Mouse (Mus musculus) liver, embryonic 14.5 days (tissue): ENCODE measurements at regions not wholly inside any gene's neighbourhood (a gene's known extent, or its start where the extent isn't known, plus 50 kb on each side); places are given as distances from the start of the nearest gene placed in this dataset.

Experiments used
- ATAC-seq: fragments of 200-750 bp; cut with Nextera tagmentation; 2 replicates; pipeline ENCODE4 v1.8.0; 2017; ENCODE audit warnings: moderate number of reproducible peaks, mild to moderate bottlenecking, moderate library complexity; ENCODE audit not compliant: insufficient read depth
- DNase-seq, 3 experiments: peaks; one replicate each; pipeline ENCODE4 v3.0.0-alpha.2; 2012 to 2013; ENCODE audit warnings: low read depth in 3 of 3, low spot score in 3 of 3
- H3K27ac ChIP-seq: fragments of 300-500 bp; sonication (generic); 2 replicates; pipeline ENCODE4 v1.5.1; 2014; ENCODE audit warnings: moderate library complexity, mild to moderate bottlenecking, control low read depth, inconsistent platforms
- H3K27me3 ChIP-seq: fragments of 300-500 bp; sonication (generic); 2 replicates; pipeline ENCODE4 v1.6.1; 2014; ENCODE audit warnings: mild to moderate bottlenecking, low read length, moderate library complexity; ENCODE audit not compliant: control insufficient read depth, insufficient read depth
- H3K36me3 ChIP-seq: fragments of 300-500 bp; sonication (generic); replicated peaks from 2 replicates; pipeline ENCODE4 v1.6.1; 2014; ENCODE audit warnings: low read depth; ENCODE audit not compliant: control insufficient read depth, insufficient read depth
- H3K4me1 ChIP-seq, 2 experiments: fragments of 200-500 bp in 1 of 2; fragments of 300-500 bp in 1 of 2; sonication (generic) in 1 of 2; replicated peaks; 2 replicates each; pipeline ENCODE4 v1.6.1; 2012 to 2014; ENCODE audit warnings: antibody characterized with exemption in 1 of 2, inconsistent platforms in 1 of 2, low read length in 1 of 2; ENCODE audit not compliant: control insufficient read depth in 2 of 2, insufficient read depth in 2 of 2
- H3K4me2 ChIP-seq: fragments of 300-500 bp; sonication (generic); 2 replicates; pipeline ENCODE4 v1.6.1; 2014; ENCODE audit warnings: low read depth, mild to moderate bottlenecking, control low read depth, moderate library complexity
- H3K4me3 ChIP-seq, 2 experiments: fragments of 200-500 bp in 1 of 2; fragments of 300-500 bp in 1 of 2; sonication (generic) in 1 of 2; 2 replicates each; pipeline ENCODE4 v1.5.1; 2012 to 2014; ENCODE audit warnings: low read depth in 2 of 2, low read length in 2 of 2, mild to moderate bottlenecking in 2 of 2, control low read depth in 1 of 2, inconsistent platforms in 1 of 2, moderate library complexity in 1 of 2; ENCODE audit not compliant: insufficient read depth in 1 of 2
- H3K9ac ChIP-seq: fragments of 300-500 bp; sonication (generic); replicated peaks from 2 replicates; pipeline ENCODE4 v1.6.1; 2014; ENCODE audit warnings: mild to moderate bottlenecking, control low read depth, moderate library complexity
- H3K9me3 ChIP-seq: fragments of 300-500 bp; sonication (generic); 2 replicates; pipeline ENCODE4 v1.6.1; 2016; ENCODE audit warnings: low read length, mixed read lengths; ENCODE audit not compliant: control insufficient read depth
- CTCF ChIP-seq: IDR thresholded peaks from 2 replicates; pipeline ENCODE4 v1.5.1; 2016; ENCODE audit warnings: antibody characterized with exemption, low read depth, control low read depth
- EP300 ChIP-seq: IDR thresholded peaks from 2 replicates; pipeline ENCODE4 v1.6.1; 2016; ENCODE audit warnings: antibody characterized with exemption, low read depth
- WGBS: fragments of 180-500 bp; shearing (Covaris S2); extraction: QIAGEN DNeasy Blood & Tissue Kit; methylation state at CpG from one replicate; pipeline ENCODE4 v1.1.7; 2014; ENCODE audit not compliant: insufficient replicate concordance; 5-methylcytosine and 5-hydroxymethylcytosine counted together

GRCm38 (mm10) chr2:101433141-101433895, 191.2 kb upstream of the Rag2 start:
- DNase-seq (no peak), ATAC-seq (no peak)
- no peaks in the 10 kb centered on the region for H3K4me1 ChIP-seq
- no peak overlapping the region for H3K4me3 ChIP-seq
- 43% methylated on average over 8 of the region's 8 CpGs for whole genome bisulfite sequencing
- TF ChIP-seq CTCF (no peak), EP300 (no peak)
- H3K9ac ChIP-seq: no peak overlapping the region
- no peak overlapping the region for H3K4me2 ChIP-seq
- no peak overlapping the region for H3K27ac ChIP-seq
- H3K27me3 ChIP-seq: no peaks in the 10 kb centered on the region
- no peaks in the 10 kb centered on the region for H3K36me3 ChIP-seq
- H3K9me3 ChIP-seq: no peaks in the 10 kb centered on the region

- ATAC-seq (no peak), DNase-seq (no peak)
- H3K4me3 ChIP-seq: no peak overlapping the region
- H3K36me3 ChIP-seq: no peaks in the 10 kb centered on the region
- TF ChIP-seq EP300 (no peak), CTCF (no peak)
- H3K27me3 ChIP-seq: no peaks in the 10 kb centered on the region
- no peaks in the 10 kb centered on the region for H3K9me3 ChIP-seq
- H3K27ac ChIP-seq: no peak overlapping the region
- H3K4me1 ChIP-seq: no peaks in the 10 kb centered on the region
- no peak overlapping the region for H3K9ac ChIP-seq
- WGBS: 46% methylated on average over 5 of the region's 5 CpGs
- H3K4me2 ChIP-seq: no peak overlapping the region
These were observed 184.3 kb upstream of the Rag2 start for GRCm38 (mm10) chr2:101440231-101440630.

- ATAC-seq (no peak), DNase-seq (no peak)
- Histone ChIP-seq H3K4me2 (no peak overlapping the region), H3K9me3 (no peaks in the 10 kb centered on the region), H3K4me3 (no peak overlapping the region), H3K9ac (no peak overlapping the region), H3K36me3 (no peaks in the 10 kb centered on the region), H3K27me3 (no peaks in the 10 kb centered on the region), H3K4me1 (no peaks in the 10 kb centered on the region), H3K27ac (no peak overlapping the region)
- 76% methylated on average over 5 of the region's 5 CpGs for WGBS
- TF ChIP-seq CTCF (no peak), EP300 (no peak)
These were observed 183.4 kb upstream of the Rag2 start for GRCm38 (mm10) chr2:101441081-101441630.

GRCm38 (mm10) chr2:101455591-101455990, 168.9 kb upstream of the Rag2 start:
- H3K4me3 ChIP-seq: no peak overlapping the region
- no peak for TF ChIP-seq EP300
- no peak for DNase-seq

GRCm38 (mm10) chr2:101458959-101459358, 165.6 kb upstream of the Rag2 start:
- H3K4me3 ChIP-seq: no peak overlapping the region
- no peak overlapping the region for H3K9ac ChIP-seq
- TF ChIP-seq EP300 (no peak), CTCF (no peak)
- ATAC-seq (no peak), DNase-seq (no peak)
- H3K9me3 ChIP-seq: no peaks in the 10 kb centered on the region
- H3K36me3 ChIP-seq: no peaks in the 10 kb centered on the region
- H3K4me1 ChIP-seq: no peaks in the 10 kb centered on the region
- no peak overlapping the region for H3K4me2 ChIP-seq
- H3K27ac ChIP-seq: no peak overlapping the region
- H3K27me3 ChIP-seq: no peaks in the 10 kb centered on the region
- 58% methylated on average over 1 of the region's 1 CpGs for WGBS

More at GRCm38 (mm10) chr2:101455591-101455990, 168.9 kb upstream of the Rag2 start:
- no peaks in the 10 kb centered on the region for H3K4me1 ChIP-seq
- 56% methylated on average over 5 of the region's 5 CpGs for WGBS
- no peak for ATAC-seq
- H3K36me3 ChIP-seq: no peaks in the 10 kb centered on the region
- H3K9ac ChIP-seq: no peak overlapping the region
- H3K27ac ChIP-seq: no peak overlapping the region
- no peaks in the 10 kb centered on the region for H3K9me3 ChIP-seq
- H3K27me3 ChIP-seq: no peaks in the 10 kb centered on the region
- H3K4me2 ChIP-seq: no peak overlapping the region
